Mouse (Mus musculus): Measurements from ENCODE around the gene Sirpa. TPM values are rescaled to one million over a fixed set of nuclear protein-coding genes. Genes with fewer than 3 reads are reported as not detected.

Sirpa gene
- total and polyA plus RNA-seq, 3 experiments = not detected

- no peak overlapping the region for H3K9ac ChIP-seq (ENCODE audit: control insufficient read depth, low read depth, low read length, poor library complexity, severe bottlenecking)
- H3K36me3 ChIP-seq (ENCODE audit: control insufficient read depth in 1 of 2, insufficient read depth in 2 of 2, low read length in 2 of 2) = no peaks in the 10 kb centered on the region
- H3K27ac ChIP-seq (ENCODE audit: control insufficient read depth, low read depth, low read length) = no peak overlapping the region
- no peaks in the 10 kb centered on the region for H3K4me1 ChIP-seq (ENCODE audit: control insufficient read depth in 1 of 2, insufficient read depth in 2 of 2, low read length in 2 of 2)
- no peak overlapping the region for H3K4me3 ChIP-seq (ENCODE audit: control insufficient read depth in 1 of 2, insufficient read depth in 1 of 2, low read depth in 2 of 2, low read length in 2 of 2)
- H3K9me3 ChIP-seq (replicated peaks; ENCODE audit: insufficient read depth, low read length) = no peaks in the 10 kb centered on the region
- H3K79me2 ChIP-seq (ENCODE audit: control insufficient read depth, insufficient read depth, low read length, poor library complexity) = no peaks in the 10 kb centered on the region
- TF ChIP-seq GATA1 (IDR thresholded peaks at IDR 0.05; ENCODE audit: low read depth, low read length) (no peak), CHD2 (IDR thresholded peaks at IDR 0.05; ENCODE audit: low read length) (no peak), ETS1 (IDR thresholded peaks at IDR 0.05; ENCODE audit: low read depth, low read length) (no peak), USF2 (IDR thresholded peaks at IDR 0.05; ENCODE audit: borderline replicate concordance in 1 of 2, insufficient read depth in 1 of 2, low read depth in 1 of 2, low read length in 2 of 2) (no peak), USF1 (IDR thresholded peaks at IDR 0.05; ENCODE audit: low read depth, low read length) (no peak), NELFE (IDR thresholded peaks at IDR 0.05; ENCODE audit: low read depth, low read length) (no peak), MEF2A (IDR thresholded peaks at IDR 0.05; ENCODE audit: extremely low read depth, insufficient replicate concordance, low read depth, low read length, poor library complexity, severe bottlenecking) (no peak)
- H3K27me3 ChIP-seq (ENCODE audit: control insufficient read depth in 1 of 2, insufficient read depth in 2 of 2, low read length in 2 of 2) = no peaks in the 10 kb centered on the region
- no peak for DNase-seq (ENCODE audit: low read depth, low spot score)
These were observed 10.2 kb downstream of the Sirpa start for GRCm38 (mm10) chr2:129602856-129603255.

DNA sequence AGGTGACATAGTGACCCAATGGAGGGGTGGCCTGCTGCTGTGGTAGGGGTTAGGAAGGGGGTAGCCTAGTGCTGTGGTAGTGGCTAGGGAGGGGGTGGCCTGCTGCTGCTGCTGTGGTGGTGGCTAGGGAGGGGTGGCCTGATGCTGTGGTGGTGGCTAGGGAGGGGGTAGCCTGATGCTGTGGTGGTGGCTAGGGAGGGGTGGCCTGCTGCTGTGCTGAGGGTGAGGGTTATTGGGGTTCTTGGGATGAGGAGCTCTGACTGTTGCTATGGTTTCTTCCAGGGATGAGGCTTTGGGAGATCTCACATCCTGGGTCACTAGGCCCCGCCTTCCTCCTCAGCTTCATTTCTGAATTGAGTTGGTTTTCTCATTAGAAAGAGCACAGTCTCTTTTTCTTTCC lies 10.9 kb downstream of the Sirpa start:
- Histone ChIP-seq H3K4me1 (ENCODE audit: control insufficient read depth in 1 of 2, insufficient read depth in 2 of 2, low read length in 2 of 2) (no peaks in the 10 kb centered on the region), H3K27ac (ENCODE audit: control insufficient read depth, low read depth, low read length) (no peak overlapping the region), H3K36me3 (ENCODE audit: control insufficient read depth in 1 of 2, insufficient read depth in 2 of 2, low read length in 2 of 2) (no peaks in the 10 kb centered on the region), H3K79me2 (ENCODE audit: control insufficient read depth, insufficient read depth, low read length, poor library complexity) (no peaks in the 10 kb centered on the region), H3K9me3 (replicated peaks; ENCODE audit: insufficient read depth, low read length) (no peaks in the 10 kb centered on the region), H3K4me3 (ENCODE audit: control insufficient read depth in 1 of 2, insufficient read depth in 1 of 2, low read depth in 2 of 2, low read length in 2 of 2) (no peak overlapping the region), H3K27me3 (ENCODE audit: control insufficient read depth in 1 of 2, insufficient read depth in 2 of 2, low read length in 2 of 2) (no peaks in the 10 kb centered on the region; a peak in 1 of 4 replicates), H3K9ac (ENCODE audit: control insufficient read depth, low read depth, low read length, poor library complexity, severe bottlenecking) (no peak overlapping the region)
- DNase-seq (ENCODE audit: low read depth, low spot score) = no peak
- TF ChIP-seq USF1 (IDR thresholded peaks at IDR 0.05; ENCODE audit: low read depth, low read length) = no peak
- no peak for TF ChIP-seq MAX (IDR thresholded peaks at IDR 0.05; ENCODE audit: low read length)
- no peak for TF ChIP-seq SMC3 (IDR thresholded peaks at IDR 0.05; ENCODE audit: low read depth, low read length)
- no peak for TF ChIP-seq E2F4 (IDR thresholded peaks at IDR 0.05; ENCODE audit: borderline replicate concordance, low read depth, low read length)
- no peak for TF ChIP-seq MXI1 (IDR thresholded peaks at IDR 0.05; ENCODE audit: low read depth, low read length)
- TF ChIP-seq UBTF (IDR thresholded peaks at IDR 0.05; ENCODE audit: borderline replicate concordance, insufficient read depth, low read depth, low read length) = no peak
- no peak for TF ChIP-seq USF2 (IDR thresholded peaks at IDR 0.05; ENCODE audit: borderline replicate concordance in 1 of 2, insufficient read depth in 1 of 2, low read depth in 1 of 2, low read length in 2 of 2)
- no peak for TF ChIP-seq MAFK (IDR thresholded peaks at IDR 0.05; ENCODE audit: borderline replicate concordance, low read depth, low read length)
- TF ChIP-seq CHD2 (IDR thresholded peaks at IDR 0.05; ENCODE audit: low read length) = no peak
- TF ChIP-seq KAT2A (conservative IDR thresholded peaks at IDR 0.05; ENCODE audit: low read depth, low read length) = no peak
- no peak for TF ChIP-seq RAD21 (IDR thresholded peaks at IDR 0.05; ENCODE audit: low read depth, low read length)
- TF ChIP-seq BHLHE40 (IDR thresholded peaks at IDR 0.05; ENCODE audit: borderline replicate concordance, low read depth, low read length) = no peak
- TF ChIP-seq SIN3A (IDR thresholded peaks at IDR 0.05; ENCODE audit: low read length) = no peak
- no peak for TF ChIP-seq MYC (IDR thresholded peaks at IDR 0.05; ENCODE audit: low read depth, low read length)
- no peak for TF ChIP-seq ZNF384 (IDR thresholded peaks at IDR 0.05; ENCODE audit: low read depth, low read length)
- no peak for TF ChIP-seq CHD1 (IDR thresholded peaks at IDR 0.05; ENCODE audit: low read depth, low read length)
